Mouse (Mus musculus) heart, embryonic 16.5 days (tissue): ENCODE measurements around the gene Arhgap10. TPM values are rescaled to one million over a fixed set of nuclear protein-coding genes. Genes with fewer than 3 reads are reported as not detected.

Source experiments
- ATAC-seq: fragments of 200-750 bp; cut with Nextera tagmentation; replicated peaks from 2 replicates; pipeline ENCODE4 v1.8.0; 2017; ENCODE audit warnings: moderate number of reproducible peaks; ENCODE audit not compliant: insufficient read depth, low FRiP score; ENCODE audit errors: extremely low read depth
- H3K27ac ChIP-seq: fragments of 300-500 bp; sonication (generic); 2 replicates; pipeline ENCODE4 v1.5.1; 2014; ENCODE audit warnings: mild to moderate bottlenecking, low read length, control low read depth, moderate library complexity
- H3K27me3 ChIP-seq: fragments of 300-500 bp; sonication (generic); 2 replicates; pipeline ENCODE4 v1.6.1; 2014; ENCODE audit warnings: low read length, mixed read lengths; ENCODE audit not compliant: control insufficient read depth, insufficient read depth
- H3K36me3 ChIP-seq: fragments of 300-500 bp; sonication (generic); 2 replicates; pipeline ENCODE4 v1.6.1; 2014; ENCODE audit not compliant: control insufficient read depth, insufficient read depth
- H3K4me1 ChIP-seq: fragments of 300-500 bp; sonication (generic); 2 replicates; pipeline ENCODE4 v1.6.1; 2014; ENCODE audit warnings: low read length, mixed read lengths; ENCODE audit not compliant: control insufficient read depth, insufficient read depth
- H3K4me2 ChIP-seq: fragments of 300-500 bp; sonication (generic); 2 replicates; pipeline ENCODE4 v1.6.1; 2014; ENCODE audit warnings: low read depth, mild to moderate bottlenecking, control low read depth, low read length
- H3K4me3 ChIP-seq: fragments of 300-500 bp; sonication (generic); 2 replicates; pipeline ENCODE4 v1.5.1; 2014; ENCODE audit warnings: mild to moderate bottlenecking, control low read depth, low read length
- H3K9ac ChIP-seq: fragments of 300-500 bp; sonication (generic); 2 replicates; pipeline ENCODE4 v1.6.1; 2014; ENCODE audit warnings: low read length, control low read depth
- H3K9me3 ChIP-seq: fragments of 300-500 bp; sonication (generic); replicated peaks from 2 replicates; pipeline ENCODE4 v1.6.1; 2016; ENCODE audit warnings: low read length; ENCODE audit not compliant: control insufficient read depth
- WGBS: fragments of 180-500 bp; shearing (Covaris S2); extraction: QIAGEN DNeasy Blood & Tissue Kit; methylation state at CpG from one replicate; pipeline ENCODE4 v1.1.7; 2014; 5-methylcytosine and 5-hydroxymethylcytosine counted together
- polyA plus RNA-seq: library from polyadenylated mRNA; unstranded; fragments of >200 nt; fragmentation: Nextera tagmentation; extraction: Ambion mirVana; gene quantifications from 2 replicates; pipeline ENCODE4 v1.2.1, GENCODE M21; 2015

The Arhgap10 gene
- polyA plus RNA-seq, 1 experiment from 2014 or later: 33.9 TPM

GRCm38 (mm10) chr8:77473373-77473772 lies 44.4 kb downstream of the Arhgap10 start:
- Histone ChIP-seq H3K27me3 (no peaks in the 10 kb centered on the region), H3K9me3 (no peaks in the 10 kb centered on the region), H3K4me3 (no peak overlapping the region), H3K9ac (no peak overlapping the region), H3K36me3 (0 out of 2 replicates have a peak, but pooled peaks cover under 1% of the 10 kb centered on the region), H3K4me2 (peak overlapping the region; percentile 17; the same call in 1 of the 2 replicates), H3K27ac (peak overlapping the region; percentile 92), H3K4me1 (peaks cover 31% of the 10 kb centered on the region)
- 25% methylated on average over 6 of the region's 6 CpGs for WGBS
- peak; percentile 84 for ATAC-seq

GRCm38 (mm10) chr8:77461392-77461791 lies 56.4 kb downstream of the Arhgap10 start:
- Histone ChIP-seq H3K9me3 (no peaks in the 10 kb centered on the region), H3K27me3 (no peaks in the 10 kb centered on the region), H3K36me3 (no peaks in the 10 kb centered on the region), H3K4me3 (no peak overlapping the region), H3K4me1 (peaks cover 2% of the 10 kb centered on the region; the same call in 1 of the 2 replicates), H3K27ac (no peak overlapping the region), H3K4me2 (no peak overlapping the region), H3K9ac (no peak overlapping the region)
- WGBS: 66% methylated on average over 6 of the region's 6 CpGs
- ATAC-seq: no peak

DNA sequence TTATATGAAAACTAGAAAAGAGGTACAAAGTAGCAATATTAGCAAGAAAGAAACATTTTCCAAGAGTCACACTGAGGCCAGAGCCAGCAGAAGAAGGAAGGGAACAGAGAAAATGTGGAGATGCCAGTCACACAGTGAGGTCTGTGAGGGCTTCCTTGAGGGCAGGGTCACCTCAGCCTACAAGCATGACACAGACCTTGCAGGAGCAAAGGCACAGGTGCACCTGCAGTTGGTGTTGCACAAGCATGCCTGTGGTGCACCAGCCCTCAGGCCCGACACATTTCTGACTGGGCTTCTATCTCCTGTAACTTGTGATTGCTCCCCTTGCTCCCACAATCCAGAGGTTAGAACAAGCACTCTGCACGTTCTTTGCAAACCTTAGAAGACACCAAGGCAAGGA lies 57.4 kb downstream of the Arhgap10 start:
- Histone ChIP-seq H3K4me1 (peaks cover 7% of the 10 kb centered on the region), H3K27me3 (no peaks in the 10 kb centered on the region), H3K27ac (no peak overlapping the region), H3K36me3 (no peaks in the 10 kb centered on the region), H3K9ac (no peak overlapping the region), H3K4me2 (no peak overlapping the region), H3K9me3 (no peaks in the 10 kb centered on the region), H3K4me3 (no peak overlapping the region)
- 0 out of 2 replicates have a peak, but pooled peaks have one; percentile 37 for ATAC-seq
- WGBS: 75% methylated on average over 2 of the region's 2 CpGs

GRCm38 (mm10) chr8:77459696-77460095 lies 58.1 kb downstream of the Arhgap10 start:
- no peak overlapping the region for H3K4me3 ChIP-seq
- no peaks in the 10 kb centered on the region for H3K36me3 ChIP-seq
- no peak overlapping the region for H3K4me2 ChIP-seq
- H3K4me1 ChIP-seq: peaks cover 7% of the 10 kb centered on the region
- no peak overlapping the region for H3K27ac ChIP-seq
- ATAC-seq: no peak
- no peaks in the 10 kb centered on the region for H3K27me3 ChIP-seq
- no peaks in the 10 kb centered on the region for H3K9me3 ChIP-seq
- 62% methylated on average over 7 of the region's 7 CpGs for WGBS
- no peak overlapping the region for H3K9ac ChIP-seq

- Histone ChIP-seq H3K27ac (no peak overlapping the region), H3K4me3 (no peak overlapping the region), H3K9ac (no peak overlapping the region), H3K36me3 (no peaks in the 10 kb centered on the region), H3K9me3 (no peaks in the 10 kb centered on the region), H3K4me2 (no peak overlapping the region), H3K4me1 (peaks cover 12% of the 10 kb centered on the region), H3K27me3 (no peaks in the 10 kb centered on the region)
- 88% methylated on average over 4 of the region's 4 CpGs for WGBS
- no peak for ATAC-seq
These were observed 59.2 kb downstream of the Arhgap10 start for GRCm38 (mm10) chr8:77458575-77458974.

- peak overlapping the region; percentile 43; the same call in 1 of the 2 replicates for H3K27ac ChIP-seq
- no peaks in the 10 kb centered on the region for H3K36me3 ChIP-seq
- no peaks in the 10 kb centered on the region for H3K9me3 ChIP-seq
- no peak for ATAC-seq
- H3K4me3 ChIP-seq: no peak overlapping the region
- H3K27me3 ChIP-seq: no peaks in the 10 kb centered on the region
- no peak overlapping the region for H3K4me2 ChIP-seq
- H3K4me1 ChIP-seq: peaks cover 11% of the 10 kb centered on the region
- WGBS: 87% methylated on average over 6 of the region's 6 CpGs
- no peak overlapping the region for H3K9ac ChIP-seq
These were observed 61.5 kb downstream of the Arhgap10 start for GRCm38 (mm10) chr8:77456263-77456662.

GRCm38 (mm10) chr8:77453836-77454235 lies 63.9 kb downstream of the Arhgap10 start:
- 75% methylated on average over 9 of the region's 9 CpGs for WGBS
- peaks cover 11% of the 10 kb centered on the region; the same call in 1 of the 2 replicates for H3K9me3 ChIP-seq
- peaks cover 16% of the 10 kb centered on the region for H3K36me3 ChIP-seq
- no peak overlapping the region for H3K9ac ChIP-seq
- H3K4me1 ChIP-seq: peaks cover 10% of the 10 kb centered on the region
- H3K27me3 ChIP-seq: no peaks in the 10 kb centered on the region
- H3K27ac ChIP-seq: no peak overlapping the region
- H3K4me3 ChIP-seq: no peak overlapping the region
- no peak for ATAC-seq
- no peak overlapping the region for H3K4me2 ChIP-seq

DNA sequence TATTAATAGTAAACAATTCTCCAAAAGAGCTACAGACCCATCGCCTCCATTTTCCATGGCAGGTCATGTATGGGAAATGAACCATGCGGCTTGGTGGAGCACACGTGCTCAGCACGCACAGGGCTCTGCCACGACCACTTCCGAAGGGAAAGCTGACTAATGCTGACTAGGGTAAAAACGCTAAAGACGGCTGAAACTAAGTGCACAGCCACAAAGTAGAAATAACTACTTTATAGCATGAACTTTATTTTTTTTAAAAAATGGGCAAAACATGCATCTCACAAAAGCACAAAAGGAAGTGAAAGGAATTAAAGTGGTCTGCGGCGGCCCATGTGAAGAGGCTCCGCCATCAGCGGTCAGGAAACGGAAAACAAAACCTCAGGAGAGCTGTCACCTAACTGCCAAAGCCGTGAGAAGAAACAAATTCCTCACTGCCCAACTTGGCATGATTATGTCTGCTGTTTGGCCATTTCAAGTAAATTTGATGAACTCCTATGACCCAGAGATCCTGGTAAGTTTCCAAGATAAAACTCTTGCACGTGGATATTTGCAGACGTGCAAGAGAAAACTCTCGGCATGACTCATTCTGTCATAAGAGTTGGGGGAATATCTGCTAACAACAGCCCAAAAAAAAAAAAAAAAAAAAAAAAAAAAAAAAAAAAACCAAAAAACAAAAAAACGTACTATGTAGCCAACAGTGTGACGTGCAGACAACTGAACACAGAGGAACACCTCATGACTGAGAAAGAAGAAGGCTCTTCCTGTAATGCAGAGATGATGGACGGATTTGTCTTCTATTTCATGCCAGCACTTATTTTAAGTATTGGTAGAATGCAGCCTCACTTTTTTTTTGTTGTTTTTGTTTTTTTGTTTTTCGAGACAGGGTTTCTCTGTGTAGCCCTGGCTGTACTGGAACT lies 66.0 kb downstream of the Arhgap10 start:
- H3K4me2 ChIP-seq: no peak overlapping the region
- 81% methylated on average over 21 of the region's 21 CpGs for WGBS
- no peak for ATAC-seq
- H3K9ac ChIP-seq: no peak overlapping the region
- no peak overlapping the region for H3K4me3 ChIP-seq
- no peak overlapping the region for H3K27ac ChIP-seq
- H3K4me1 ChIP-seq: peaks cover 13% of the 10 kb centered on the region
- peaks cover 23% of the 10 kb centered on the region for H3K36me3 ChIP-seq
- no peaks in the 10 kb centered on the region for H3K27me3 ChIP-seq
- peaks cover 28% of the 10 kb centered on the region for H3K9me3 ChIP-seq

DNA sequence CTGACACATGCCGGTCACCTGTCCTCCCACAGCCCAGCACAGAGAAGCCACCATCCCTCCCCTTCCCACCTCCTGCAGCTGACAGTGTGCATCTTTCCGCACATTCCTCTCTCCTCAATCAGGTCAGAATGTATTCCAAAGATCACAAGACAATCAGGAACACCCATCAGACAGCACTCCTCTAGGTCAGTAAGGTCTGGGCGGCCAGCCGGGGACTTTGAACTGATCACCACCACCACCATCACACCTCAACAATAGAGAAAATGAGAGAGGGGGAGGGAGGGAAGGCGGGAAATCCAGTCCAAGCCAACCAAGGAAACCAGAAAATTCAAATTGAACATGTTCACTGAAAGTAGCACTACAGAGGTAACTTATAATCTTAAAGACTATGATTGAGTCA lies 66.7 kb downstream of the Arhgap10 start:
- Histone ChIP-seq H3K9ac (no peak overlapping the region), H3K4me1 (peaks cover 14% of the 10 kb centered on the region), H3K4me3 (no peak overlapping the region), H3K27ac (no peak overlapping the region), H3K4me2 (no peak overlapping the region), H3K9me3 (peaks cover 29% of the 10 kb centered on the region), H3K36me3 (peaks cover 23% of the 10 kb centered on the region), H3K27me3 (no peaks in the 10 kb centered on the region)
- ATAC-seq: no peak
- 83% methylated on average over 5 of the region's 5 CpGs for WGBS
